Mouse (Mus musculus) intestine, embryonic 14.5 days (tissue): ENCODE results near the gene Stard3. TPM values are rescaled to one million over a fixed set of nuclear protein-coding genes. Genes with fewer than 3 reads are reported as not detected.

Experiments
- ATAC-seq: fragments of 200-750 bp; cut with Nextera tagmentation; replicated peaks from 2 replicates; pipeline ENCODE4 v1.8.0; 2017; ENCODE audit warnings: low read depth, moderate number of reproducible peaks, moderate TSS enrichment, moderate library complexity; ENCODE audit not compliant: low FRiP score, low TSS enrichment
- DNase-seq: peaks from one replicate; pipeline ENCODE4 v3.0.0-alpha.2; 2018; ENCODE audit warnings: low spot score
- H3K27ac ChIP-seq: fragments of 300-500 bp; sonication (generic); 2 replicates; pipeline ENCODE4 v1.5.1; 2014; ENCODE audit warnings: low read depth, mild to moderate bottlenecking, control low read depth
- H3K27me3 ChIP-seq: fragments of 300-500 bp; sonication (generic); replicated peaks from 2 replicates; pipeline ENCODE4 v1.6.1; 2014; ENCODE audit warnings: low read length, control low read depth; ENCODE audit not compliant: control insufficient read depth, insufficient read depth
- H3K36me3 ChIP-seq: fragments of 300-500 bp; sonication (generic); 2 replicates; pipeline ENCODE4 v1.6.1; 2014; ENCODE audit warnings: low read length, control low read depth; ENCODE audit not compliant: control insufficient read depth, insufficient read depth
- H3K4me1 ChIP-seq: fragments of 300-500 bp; sonication (generic); replicated peaks from 2 replicates; pipeline ENCODE4 v1.6.1; 2014; ENCODE audit warnings: low read length, control low read depth, mixed read lengths; ENCODE audit not compliant: control insufficient read depth, insufficient read depth
- H3K4me2 ChIP-seq: fragments of 300-500 bp; sonication (generic); 2 replicates; pipeline ENCODE4 v1.6.1; 2014; ENCODE audit warnings: low read length
- H3K4me3 ChIP-seq: fragments of 300-500 bp; sonication (generic); 2 replicates; pipeline ENCODE4 v1.5.1; 2014; ENCODE audit warnings: low read depth, low read length, control low read depth, mixed read lengths
- H3K9ac ChIP-seq: fragments of 300-500 bp; sonication (generic); 2 replicates; pipeline ENCODE4 v1.6.1; 2014; ENCODE audit warnings: mild to moderate bottlenecking, low read length
- H3K9me3 ChIP-seq: fragments of 300-500 bp; sonication (generic); 2 replicates; pipeline ENCODE4 v1.6.1; 2016; ENCODE audit warnings: low read length, control low read depth; ENCODE audit not compliant: control insufficient read depth
- WGBS: fragments of 180-500 bp; shearing (Covaris S2); extraction: QIAGEN DNeasy Blood & Tissue Kit; methylation state at CpG from one replicate; pipeline ENCODE4 v1.1.7; 2014; 5-methylcytosine and 5-hydroxymethylcytosine counted together
- polyA plus RNA-seq: library from polyadenylated mRNA; unstranded; fragments of >200 nt; fragmentation: Nextera tagmentation; extraction: Ambion mirVana; gene quantifications from 2 replicates; pipeline ENCODE4 v1.2.1, GENCODE M21; 2014

Gene Stard3
- polyA plus RNA-seq, 1 experiment from 2014 or later, result 40.5 TPM

GRCm38 (mm10) chr11:98395041-98395440, 36.9 kb downstream of the Stard3 start:
- no peak overlapping the region for H3K9ac ChIP-seq
- DNase-seq, result peak; percentile 65
- no peak overlapping the region for H3K4me2 ChIP-seq
- peaks cover 5% of the 10 kb centered on the region; the same call in 1 of the 2 replicates for H3K36me3 ChIP-seq
- no peak overlapping the region for H3K4me3 ChIP-seq
- ATAC-seq, result peak; percentile 48
- H3K27me3 ChIP-seq, result 0 out of 2 replicates have a peak, but pooled peaks cover 5% of the 10 kb centered on the region
- H3K4me1 ChIP-seq, result peaks cover 24% of the 10 kb centered on the region
- 34% methylated on average over 4 of the region's 4 CpGs for WGBS
- peak overlapping the region; percentile 47; the same call in 1 of the 2 replicates for H3K27ac ChIP-seq
- no peaks in the 10 kb centered on the region for H3K9me3 ChIP-seq

GRCm38 (mm10) chr11:98397946-98398345, 39.8 kb downstream of the Stard3 start:
- WGBS, result 89% methylated on average over 7 of the region's 7 CpGs
- peaks cover 21% of the 10 kb centered on the region for H3K4me1 ChIP-seq

GRCm38 (mm10) chr11:98400161-98400726, 42.1 kb downstream of the Stard3 start, which contains the start of gene Pgap3:
TSS of gene Pgap3 (minus strand) at chr11:98400490.
- no peaks in the 10 kb centered on the region for H3K9me3 ChIP-seq
- H3K9ac ChIP-seq, result peak within 1 kb of the TSS; percentile 77
- ATAC-seq (peak; percentile 87), DNase-seq (peak; percentile 96)
- H3K27ac ChIP-seq, result peak within 1 kb of the TSS; percentile 96
- no peaks in the 10 kb centered on the region for H3K27me3 ChIP-seq
- peaks cover 5% of the 10 kb centered on the region; the same call in 1 of the 2 replicates for H3K36me3 ChIP-seq
- peak within 1 kb of the TSS; percentile 82 for H3K4me3 ChIP-seq
- peaks cover 12% of the 10 kb centered on the region for H3K4me1 ChIP-seq
- peak within 1 kb of the TSS; percentile 84 for H3K4me2 ChIP-seq
- WGBS, result 0% methylated on average over 40 of the region's 40 CpGs

More at GRCm38 (mm10) chr11:98397946-98398345, 39.8 kb downstream of the Stard3 start:
- H3K36me3 ChIP-seq, result peaks cover 5% of the 10 kb centered on the region; the same call in 1 of the 2 replicates
- ATAC-seq (no peak), DNase-seq (no peak)
- no peak overlapping the region for H3K4me3 ChIP-seq
- H3K9me3 ChIP-seq, result no peaks in the 10 kb centered on the region
- H3K27ac ChIP-seq, result no peak overlapping the region
- no peaks in the 10 kb centered on the region for H3K27me3 ChIP-seq
- H3K9ac ChIP-seq, result no peak overlapping the region
- H3K4me2 ChIP-seq, result no peak overlapping the region

- ATAC-seq (peak; percentile 65), DNase-seq (peak; percentile 64)
- H3K9ac ChIP-seq, result peak overlapping the region; percentile 77
- H3K36me3 ChIP-seq, result peaks cover 5% of the 10 kb centered on the region; the same call in 1 of the 2 replicates
- peak overlapping the region; percentile 96 for H3K27ac ChIP-seq
- WGBS, result 51% methylated on average over 3 of the region's 3 CpGs
- H3K4me1 ChIP-seq, result peaks cover 12% of the 10 kb centered on the region
- H3K4me2 ChIP-seq, result peak overlapping the region; percentile 84
- no peaks in the 10 kb centered on the region for H3K9me3 ChIP-seq
- H3K4me3 ChIP-seq, result peak overlapping the region; percentile 82
- no peaks in the 10 kb centered on the region for H3K27me3 ChIP-seq
These were observed 42.6 kb downstream of the Stard3 start for GRCm38 (mm10) chr11:98400816-98401215.

- peaks cover 14% of the 10 kb centered on the region for H3K4me1 ChIP-seq
- H3K9ac ChIP-seq, result no peak overlapping the region
- no peak overlapping the region for H3K4me3 ChIP-seq
- H3K4me2 ChIP-seq, result no peak overlapping the region
- DNase-seq (no peak), ATAC-seq (no peak)
- 76% methylated on average over 6 of the region's 6 CpGs for WGBS
- no peak overlapping the region for H3K27ac ChIP-seq
- H3K9me3 ChIP-seq, result no peaks in the 10 kb centered on the region
- no peaks in the 10 kb centered on the region for H3K36me3 ChIP-seq
- no peaks in the 10 kb centered on the region for H3K27me3 ChIP-seq
These were observed 48.5 kb downstream of the Stard3 start for GRCm38 (mm10) chr11:98406621-98407020.

- Histone ChIP-seq H3K27me3 (no peaks in the 10 kb centered on the region), H3K4me3 (0 out of 2 replicates have a peak overlapping the region, but pooled peaks have one; percentile 15), H3K4me1 (peaks cover 24% of the 10 kb centered on the region), H3K9me3 (no peaks in the 10 kb centered on the region), H3K4me2 (peak overlapping the region; percentile 42), H3K36me3 (no peaks in the 10 kb centered on the region), H3K27ac (peak overlapping the region; percentile 39), H3K9ac (peak overlapping the region; percentile 0; the same call in 1 of the 2 replicates)
- WGBS, result 38% methylated on average over 8 of the region's 8 CpGs
- no peak for ATAC-seq
- DNase-seq, result no peak
These were observed 50.7 kb downstream of the Stard3 start for GRCm38 (mm10) chr11:98408872-98409271.

- ATAC-seq (peak; percentile 61; the same call in 1 of the 2 replicates), DNase-seq (peak; percentile 66)
- H3K27ac ChIP-seq, result peak overlapping the region; percentile 39; the same call in 1 of the 2 replicates
- H3K9me3 ChIP-seq, result no peaks in the 10 kb centered on the region
- H3K4me2 ChIP-seq, result peak overlapping the region; percentile 42
- peak overlapping the region; percentile 0; the same call in 1 of the 2 replicates for H3K9ac ChIP-seq
- 5% methylated on average over 10 of the region's 10 CpGs for WGBS
- H3K4me3 ChIP-seq, result 0 out of 2 replicates have a peak overlapping the region, but pooled peaks have one; percentile 15
- H3K27me3 ChIP-seq, result no peaks in the 10 kb centered on the region
- H3K36me3 ChIP-seq, result no peaks in the 10 kb centered on the region
- H3K4me1 ChIP-seq, result peaks cover 29% of the 10 kb centered on the region
These were observed 51.2 kb downstream of the Stard3 start for GRCm38 (mm10) chr11:98409341-98409822.

- ATAC-seq, result peak; percentile 84
- WGBS, result under 1% methylated on average over 36 of the region's 49 CpGs
- peaks cover 45% of the 10 kb centered on the region for H3K4me1 ChIP-seq
These were observed 54.2 kb downstream of the Stard3 start, which contains the start of gene Erbb2 for GRCm38 (mm10) chr11:98412273-98412796. TSS of gene Erbb2 (plus strand) at chr11:98412470.

More at GRCm38 (mm10) chr11:98412273-98412796, 54.2 kb downstream of the Stard3 start, which contains the start of gene Erbb2:
- no peaks in the 10 kb centered on the region for H3K9me3 ChIP-seq
- H3K36me3 ChIP-seq, result no peaks in the 10 kb centered on the region
- peak; percentile 89 for DNase-seq
- H3K27me3 ChIP-seq, result no peaks in the 10 kb centered on the region
- H3K9ac ChIP-seq, result peak within 1 kb of the TSS; percentile 91
- H3K4me2 ChIP-seq, result peak within 1 kb of the TSS; percentile 65
- peak within 1 kb of the TSS; percentile 87 for H3K27ac ChIP-seq
- H3K4me3 ChIP-seq, result peak within 1 kb of the TSS; percentile 95
